Mouse (Mus musculus) forebrain, postnatal 0 days (tissue): Measurements from ENCODE around the gene Dmrtc2. TPM values are rescaled to one million over a fixed set of nuclear protein-coding genes. Genes with fewer than 3 reads are reported as not detected.
A peak's percentile ranks its signal among the peaks of the same experiment; 100 is the strongest.

ENCODE experiments used
- ATAC-seq: fragments of 200-750 bp; cut with Nextera tagmentation; 2 replicates; pipeline ENCODE4 v1.8.0; 2017; ENCODE audit warnings: mild to moderate bottlenecking, moderate library complexity
- DNase-seq: peaks from one replicate; pipeline ENCODE4 v3.0.0-alpha.2; 2015
- H3K27ac ChIP-seq: fragments of 300-500 bp; sonication (generic); 2 replicates; pipeline ENCODE4 v1.5.1; 2014; ENCODE audit warnings: low read depth, mild to moderate bottlenecking, antibody characterized with exemption, low read length, moderate library complexity, mixed read lengths
- H3K27me3 ChIP-seq: fragments of 300-500 bp; sonication (generic); 2 replicates; pipeline ENCODE4 v1.6.1; 2014; ENCODE audit warnings: mild to moderate bottlenecking, low read length, mixed read lengths; ENCODE audit not compliant: insufficient read depth
- H3K36me3 ChIP-seq: fragments of 300-500 bp; sonication (generic); 2 replicates; pipeline ENCODE4 v1.6.1; 2014; ENCODE audit warnings: mild to moderate bottlenecking, moderate library complexity; ENCODE audit not compliant: insufficient read depth
- H3K4me1 ChIP-seq: fragments of 300-500 bp; sonication (generic); 2 replicates; pipeline ENCODE4 v1.6.1; 2014; ENCODE audit warnings: antibody characterized with exemption; ENCODE audit not compliant: insufficient read depth
- H3K4me2 ChIP-seq: fragments of 300-500 bp; sonication (generic); 2 replicates; pipeline ENCODE4 v1.6.1; 2014; ENCODE audit warnings: low read depth, mild to moderate bottlenecking, moderate library complexity
- H3K4me3 ChIP-seq: fragments of 300-500 bp; sonication (generic); 2 replicates; pipeline ENCODE4 v1.5.1; 2014; ENCODE audit warnings: low read depth, low read length, mixed read lengths
- H3K9ac ChIP-seq: fragments of 300-500 bp; sonication (generic); 2 replicates; pipeline ENCODE4 v1.6.1; 2014; ENCODE audit warnings: mild to moderate bottlenecking
- H3K9me3 ChIP-seq: fragments of 300-500 bp; sonication (generic); 2 replicates; pipeline ENCODE4 v1.6.1; 2016; ENCODE audit warnings: low read length
- CTCF ChIP-seq: sonication (generic); IDR thresholded peaks from 2 replicates; pipeline ENCODE4 v1.5.1; 2016; ENCODE audit warnings: antibody characterized with exemption, control low read depth, low read depth
- WGBS: fragments of 180-500 bp; shearing (Covaris S2); extraction: QIAGEN DNeasy Blood & Tissue Kit; methylation state at CpG from one replicate; pipeline ENCODE4 v1.1.7; 2014; 5-methylcytosine and 5-hydroxymethylcytosine counted together
- polyA plus RNA-seq: library from polyadenylated mRNA; unstranded; fragments of >200 nt; fragmentation: Nextera tagmentation; extraction: Ambion mirVana; gene quantifications from 2 replicates; pipeline ENCODE4 v1.2.1, GENCODE M21; 2015
- total RNA-seq: library from RNA; depleted of rRNA; stranded (reverse); fragments of >200 nt; gene quantifications from 2 replicates; pipeline ENCODE4 v1.2.3, GENCODE M21; 2014

Dmrtc2 gene
- total and polyA plus RNA-seq, 2 experiments from 2014 or later = 0.28 TPM; not detected in 1

DNA sequence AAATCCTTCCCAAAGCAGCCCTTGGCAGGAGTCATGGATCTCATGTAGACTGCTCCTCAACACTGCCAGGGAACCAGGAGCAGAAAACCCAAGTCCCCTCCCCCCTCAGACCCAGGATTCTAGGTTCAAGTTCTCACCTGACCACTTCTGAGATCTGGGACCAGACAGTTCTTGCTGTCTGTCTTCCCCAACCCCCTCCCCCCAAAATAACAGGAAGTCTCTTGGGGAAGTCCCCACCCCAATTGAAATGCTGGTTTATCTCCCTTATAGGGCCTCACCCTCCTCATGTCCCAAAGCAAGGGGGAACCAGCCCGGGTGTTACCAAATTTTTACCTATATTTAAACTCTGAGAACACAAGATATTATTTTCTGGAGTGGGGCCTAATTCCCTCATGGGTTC is 32.0 kb downstream of the Dmrtc2 start:
- no peak overlapping the region for H3K4me3 ChIP-seq
- no peak for DNase-seq
- H3K36me3 ChIP-seq = no peaks in the 10 kb centered on the region
- no peak for ATAC-seq
- no peak overlapping the region for H3K27ac ChIP-seq
- no peak overlapping the region; the same call in 1 of the 2 replicates for H3K9ac ChIP-seq
- H3K9me3 ChIP-seq = no peaks in the 10 kb centered on the region
- 81% methylated on average over 1 of the region's 1 CpGs for WGBS
- no peaks in the 10 kb centered on the region for H3K27me3 ChIP-seq
- TF ChIP-seq CTCF = no peak
- no peak overlapping the region for H3K4me2 ChIP-seq
- 0 out of 2 replicates have a peak, but pooled peaks cover 12% of the 10 kb centered on the region for H3K4me1 ChIP-seq

DNA sequence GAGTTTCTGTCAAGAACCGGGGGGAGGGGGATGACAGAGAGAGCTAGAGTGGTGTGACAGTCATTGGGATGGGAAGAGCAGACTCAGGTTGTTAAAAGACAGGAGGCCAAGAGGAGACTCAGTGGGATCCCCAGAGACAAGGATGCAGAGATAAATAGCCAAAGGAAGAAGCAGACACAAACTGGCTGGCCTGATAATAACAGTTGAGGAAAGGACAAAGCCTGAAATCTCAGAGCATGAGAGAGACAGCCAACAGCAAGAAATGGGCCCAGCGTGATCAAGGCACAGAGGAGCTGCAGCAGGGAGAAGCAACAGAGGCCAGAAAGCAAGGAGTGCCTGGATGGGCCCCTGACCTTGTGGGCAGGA is 32.4 kb downstream of the Dmrtc2 start:
- peak; percentile 14 for DNase-seq
- Histone ChIP-seq H3K27me3 (no peaks in the 10 kb centered on the region), H3K36me3 (no peaks in the 10 kb centered on the region), H3K27ac (peak overlapping the region; percentile 58), H3K9me3 (no peaks in the 10 kb centered on the region), H3K9ac (peak overlapping the region; percentile 68), H3K4me2 (peak overlapping the region; percentile 75; the same call in 1 of the 2 replicates), H3K4me1 (0 out of 2 replicates have a peak, but pooled peaks cover 12% of the 10 kb centered on the region), H3K4me3 (peak overlapping the region; percentile 47; the same call in 1 of the 2 replicates)
- TF ChIP-seq CTCF = no peak
- WGBS = 57% methylated on average over 2 of the region's 2 CpGs
- no peak for ATAC-seq

DNA sequence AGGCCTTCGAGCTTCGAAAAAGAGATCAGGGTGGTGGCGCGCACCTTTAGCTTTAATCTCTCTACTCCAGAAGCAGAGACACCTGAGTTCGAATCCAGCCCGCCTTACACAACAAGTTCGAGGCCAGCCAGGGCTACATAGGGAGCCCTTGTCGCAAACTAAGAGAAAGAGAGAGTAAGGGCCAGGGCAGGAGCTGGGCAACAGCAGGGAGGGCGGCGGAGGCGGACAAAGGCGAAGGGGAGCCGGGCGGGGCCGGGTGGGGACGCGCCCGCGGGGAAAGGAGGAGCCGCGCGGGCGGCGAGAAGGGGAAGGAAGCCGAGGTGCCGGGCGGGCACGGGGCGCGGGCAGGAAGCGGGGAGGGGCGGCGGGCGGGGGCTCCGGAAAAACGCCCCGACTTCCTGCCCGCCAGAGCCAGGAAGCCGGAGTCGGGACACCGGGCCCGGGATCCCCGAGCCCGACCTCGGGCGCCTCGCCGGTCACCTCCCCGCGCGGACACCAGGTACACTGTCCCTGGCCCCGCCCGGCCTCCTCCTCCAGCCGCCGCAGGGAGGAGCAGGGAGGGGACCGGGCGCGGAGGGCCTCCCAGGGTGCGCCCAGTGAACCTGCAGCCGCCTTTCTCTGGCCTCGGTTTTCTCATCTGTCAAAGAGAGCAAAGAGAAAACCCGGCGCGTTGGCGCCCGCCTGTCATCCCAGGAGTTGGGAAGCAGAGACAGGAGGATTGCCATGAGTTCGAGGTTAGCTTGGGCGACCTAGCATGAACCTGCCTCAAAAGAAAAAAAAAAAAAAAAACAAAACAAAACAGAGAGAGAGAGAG is 33.0 kb downstream of the Dmrtc2 start, which contains the start of gene Arhgef1:
Gene Arhgef1 (plus strand): TSS at position 283 of the 814 bp plus-strand sequence.
- peak within 1 kb of the TSS; percentile 75 for H3K4me2 ChIP-seq
- H3K4me3 ChIP-seq = peak within 1 kb of the TSS; percentile 47
- DNase-seq = peak; percentile 33
- H3K9me3 ChIP-seq = no peaks in the 10 kb centered on the region
- peak within 1 kb of the TSS; percentile 68 for H3K9ac ChIP-seq
- WGBS = 8% methylated on average over 43 of the region's 68 CpGs
- H3K36me3 ChIP-seq = 0 out of 2 replicates have a peak, but pooled peaks cover 4% of the 10 kb centered on the region
- no peak for TF ChIP-seq CTCF
- H3K4me1 ChIP-seq = 0 out of 2 replicates have a peak, but pooled peaks cover 12% of the 10 kb centered on the region
- H3K27ac ChIP-seq = peak within 1 kb of the TSS; percentile 58
- no peak for ATAC-seq
- H3K27me3 ChIP-seq = no peaks in the 10 kb centered on the region

DNA sequence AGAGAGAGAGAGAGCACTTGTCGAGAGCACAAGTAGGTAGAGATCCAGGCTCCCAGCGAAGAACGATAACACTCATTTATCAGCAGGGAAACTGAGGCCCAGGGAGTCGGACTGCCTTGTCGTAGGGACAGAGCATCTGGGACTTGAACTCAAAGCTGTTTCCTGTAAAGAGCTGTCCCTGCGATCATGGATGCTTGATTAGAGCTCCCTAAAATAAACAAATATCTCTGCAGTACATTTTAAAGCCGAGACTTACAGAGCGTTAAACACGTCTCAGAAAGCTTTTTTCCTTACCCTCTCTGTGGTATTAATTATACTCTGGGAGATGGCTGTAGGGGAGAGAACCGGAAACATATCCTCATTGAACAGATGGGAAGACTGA is 33.6 kb downstream of the Dmrtc2 start:
- ATAC-seq (no peak), DNase-seq (no peak)
- no peak for TF ChIP-seq CTCF
- H3K4me3 ChIP-seq = peak overlapping the region; percentile 47
- peak overlapping the region; percentile 68; the same call in 1 of the 2 replicates for H3K9ac ChIP-seq
- H3K36me3 ChIP-seq = 0 out of 2 replicates have a peak, but pooled peaks cover 10% of the 10 kb centered on the region
- H3K4me2 ChIP-seq = peak overlapping the region; percentile 75
- WGBS = 35% methylated on average over 10 of the region's 10 CpGs
- H3K4me1 ChIP-seq = 0 out of 2 replicates have a peak, but pooled peaks cover 12% of the 10 kb centered on the region
- no peaks in the 10 kb centered on the region for H3K27me3 ChIP-seq
- H3K27ac ChIP-seq = 0 out of 2 replicates have a peak overlapping the region, but pooled peaks have one; percentile 58
- H3K9me3 ChIP-seq = no peaks in the 10 kb centered on the region

DNA sequence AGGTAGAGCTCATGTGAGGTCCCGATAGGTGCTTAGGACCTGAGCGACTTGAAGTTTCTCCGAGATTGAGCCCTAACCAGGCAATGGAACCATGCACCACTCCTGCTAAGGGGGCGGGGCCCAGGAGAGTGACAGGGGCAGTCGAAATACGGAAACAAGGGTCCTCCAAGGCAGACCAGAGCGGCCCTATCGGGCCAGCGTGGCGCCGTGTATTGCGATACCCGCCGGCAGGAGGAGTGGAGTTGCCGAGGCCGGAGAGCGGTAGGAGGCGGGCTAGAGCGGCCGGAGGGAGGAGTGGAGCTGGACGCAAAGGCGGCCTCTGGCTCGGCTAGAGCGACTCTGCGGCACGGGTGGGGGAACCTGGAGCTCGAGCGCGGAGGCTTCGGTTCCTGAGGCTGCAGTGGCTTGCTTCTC is 34.2 kb downstream of the Dmrtc2 start:
- H3K36me3 ChIP-seq = 0 out of 2 replicates have a peak, but pooled peaks cover 17% of the 10 kb centered on the region
- peak overlapping the region; percentile 56 for H3K9ac ChIP-seq
- ATAC-seq (peak; percentile 98), DNase-seq (peak; percentile 97)
- peak; percentile 89 for TF ChIP-seq CTCF
- peak overlapping the region; percentile 75 for H3K4me2 ChIP-seq
- H3K4me1 ChIP-seq = 0 out of 2 replicates have a peak, but pooled peaks cover 12% of the 10 kb centered on the region
- peak overlapping the region; percentile 46 for H3K27ac ChIP-seq
- H3K4me3 ChIP-seq = peak overlapping the region; percentile 47
- H3K27me3 ChIP-seq = no peaks in the 10 kb centered on the region
- H3K9me3 ChIP-seq = no peaks in the 10 kb centered on the region
- 2% methylated on average over 30 of the region's 30 CpGs for WGBS

DNA sequence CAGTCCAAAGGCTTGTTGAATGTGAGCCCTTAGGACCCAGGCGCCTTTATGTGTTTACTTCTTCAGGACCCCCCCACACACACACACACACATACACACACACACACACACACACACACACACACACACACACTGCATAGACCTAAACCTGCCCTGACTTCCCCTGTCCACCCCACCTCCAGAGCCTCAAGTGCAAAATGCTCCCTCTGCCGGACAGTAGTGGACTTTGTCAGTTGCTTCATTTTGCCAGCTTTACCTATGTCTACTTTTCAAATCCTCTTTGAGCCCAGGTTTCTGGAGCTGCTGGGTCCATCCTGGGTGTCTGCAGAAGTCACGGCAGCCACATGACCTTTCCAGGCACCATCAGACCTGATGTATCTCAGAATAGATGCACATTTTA is 35.1 kb downstream of the Dmrtc2 start:
- H3K4me2 ChIP-seq = peak overlapping the region; percentile 75
- peak overlapping the region; percentile 46; the same call in 1 of the 2 replicates for H3K27ac ChIP-seq
- peak overlapping the region; percentile 47 for H3K4me3 ChIP-seq
- H3K9me3 ChIP-seq = no peaks in the 10 kb centered on the region
- WGBS = 19% methylated on average over 3 of the region's 3 CpGs
- 0 out of 2 replicates have a peak, but pooled peaks cover 18% of the 10 kb centered on the region for H3K36me3 ChIP-seq
- DNase-seq (peak; percentile 57), ATAC-seq (no peak)
- 0 out of 2 replicates have a peak, but pooled peaks cover 12% of the 10 kb centered on the region for H3K4me1 ChIP-seq
- H3K9ac ChIP-seq = peak overlapping the region; percentile 56
- peak; percentile 77 for TF ChIP-seq CTCF
- no peaks in the 10 kb centered on the region for H3K27me3 ChIP-seq
